Mouse (Mus musculus) G1E (cell line): ENCODE measurements around the gene Map7. TPM values are rescaled to one million over a fixed set of nuclear protein-coding genes. Genes with fewer than 3 reads are reported as not detected.

Experiments used
- ATAC-seq: 2 replicates; pipeline ENCODE4 v1.8.0; 2016; ENCODE audit warnings: mild to moderate bottlenecking; ENCODE audit not compliant: insufficient number of reproducible peaks, poor library complexity, low FRiP score, severe bottlenecking; ENCODE audit errors: extremely low read depth
- DNase-seq: peaks from one replicate; pipeline ENCODE4 v3.0.0; 2012; ENCODE audit warnings: low spot score
- H3K27me3 ChIP-seq: 2 replicates; pipeline ENCODE4 v1.6.1; 2012; ENCODE audit warnings: mild to moderate bottlenecking, low read length, inconsistent platforms; ENCODE audit not compliant: insufficient read depth
- H3K36me3 ChIP-seq: replicated peaks from 2 replicates; pipeline ENCODE3; 2012; ENCODE audit warnings: mild to moderate bottlenecking, inconsistent platforms
- H3K4me1 ChIP-seq: 2 replicates; pipeline ENCODE4 v1.6.1; 2012; ENCODE audit warnings: low read depth, low read length, inconsistent platforms, mixed read lengths; ENCODE audit not compliant: insufficient read depth
- H3K4me3 ChIP-seq: 2 replicates; pipeline ENCODE4 v1.5.1; 2012; ENCODE audit warnings: low read depth, mild to moderate bottlenecking, inconsistent platforms, low read length, moderate library complexity, mixed read lengths
- H3K9me3 ChIP-seq: replicated peaks from 2 replicates; pipeline ENCODE4 v1.6.1; 2012; ENCODE audit warnings: inconsistent platforms
- CTCF ChIP-seq: IDR thresholded peaks from 2 replicates; pipeline ENCODE4 v1.5.1; 2012; ENCODE audit warnings: low read depth, low read length, inconsistent platforms, mixed read lengths
- GATA1 ChIP-seq: IDR thresholded peaks from 2 replicates; pipeline ENCODE4 v1.6.1; 2012; ENCODE audit warnings: borderline replicate concordance, low read length, inconsistent platforms, mixed read lengths
- GATA2 ChIP-seq: IDR thresholded peaks from 2 replicates; pipeline ENCODE4 v1.6.1; 2012; ENCODE audit warnings: low read depth, low read length, inconsistent platforms, borderline replicate concordance
- POLR2AphosphoS5 ChIP-seq: IDR thresholded peaks from 2 replicates; pipeline ENCODE4 v1.6.1; 2012; ENCODE audit warnings: low read depth, low read length, inconsistent platforms; ENCODE audit not compliant: insufficient replicate concordance
- TAL1 ChIP-seq: conservative IDR thresholded peaks from 2 replicates; pipeline ENCODE4 v1.6.1; 2012; ENCODE audit warnings: low read depth, low read length, inconsistent platforms, mixed read lengths
- polyA plus RNA-seq: library from polyadenylated mRNA; stranded (reverse); fragments of >175 nt; gene quantifications from 2 replicates; pipeline ENCODE4 v1.2.3, GENCODE M21; 2012
- total RNA-seq, 2 experiments: library from RNA; stranded (forward) in 1 of 2; stranded (reverse) in 1 of 2; fragments of 200-1000 nt in 1 of 2; fragments of >200 nt in 1 of 2; fragmentation: Nextera tagmentation in 1 of 2; gene quantifications; 2 replicates each; pipeline ENCODE4 v1.2.3; 2014 to 2017

Gene Map7
- total RNA-seq (2014; fragmentation: Nextera tagmentation) (not detected in 2 replicates), total RNA-seq (2017) (2.3 and 2.6 TPM in 2 replicates), polyA plus RNA-seq (2.5 and 2.8 TPM in 2 replicates)

GRCm38 (mm10) chr10:20148130-20148772 is at the start of gene Map7:
Gene Map7, plus strand, starts transcription at chr10:20148471.
- Histone ChIP-seq H3K27me3 (peaks cover 8% of the 10 kb centered on the region; the same call in 1 of the 2 replicates), H3K9me3 (peaks cover 12% of the 10 kb centered on the region), H3K4me1 (peaks cover 15% of the 10 kb centered on the region), H3K36me3 (peaks cover 4% of the 10 kb centered on the region), H3K4me3 (peak within 1 kb of the TSS; percentile 73)
- no peak for TF ChIP-seq GATA1
- TF ChIP-seq TAL1 = no peak
- TF ChIP-seq CTCF = no peak
- no peak for TF ChIP-seq GATA2
- TF ChIP-seq POLR2AphosphoS5 = no peak
- DNase-seq (no peak), ATAC-seq (no peak)

GRCm38 (mm10) chr10:20101456-20101855 is 46.8 kb upstream of the Map7 start:
- peaks cover 32% of the 10 kb centered on the region for H3K4me1 ChIP-seq
- H3K4me3 ChIP-seq = no peak overlapping the region
- H3K36me3 ChIP-seq = no peaks in the 10 kb centered on the region
- ATAC-seq = no peak
- no peaks in the 10 kb centered on the region for H3K9me3 ChIP-seq
- no peaks in the 10 kb centered on the region; the same call in 1 of the 2 replicates for H3K27me3 ChIP-seq
- DNase-seq = no peak
- TF ChIP-seq GATA1 (no peak), CTCF (no peak), TAL1 (no peak)

- no peaks in the 10 kb centered on the region for H3K36me3 ChIP-seq
- DNase-seq (peak; percentile 59), ATAC-seq (peak; percentile 83)
- no peak overlapping the region for H3K4me3 ChIP-seq
- H3K27me3 ChIP-seq = no peaks in the 10 kb centered on the region; the same call in 1 of the 2 replicates
- TF ChIP-seq TAL1 (no peak), POLR2AphosphoS5 (no peak), GATA2 (no peak), CTCF (no peak), GATA1 (no peak)
- H3K4me1 ChIP-seq = peaks cover 50% of the 10 kb centered on the region
- no peaks in the 10 kb centered on the region for H3K9me3 ChIP-seq
Measured at GRCm38 (mm10) chr10:20104271-20104931, 43.9 kb upstream of the Map7 start.

- no peaks in the 10 kb centered on the region for H3K27me3 ChIP-seq
- TF ChIP-seq GATA1 (no peak), GATA2 (no peak), TAL1 (no peak)
- H3K36me3 ChIP-seq = no peaks in the 10 kb centered on the region
- no peak for ATAC-seq
- peaks cover 57% of the 10 kb centered on the region for H3K4me1 ChIP-seq
- no peaks in the 10 kb centered on the region for H3K9me3 ChIP-seq
- no peak overlapping the region for H3K4me3 ChIP-seq
- DNase-seq = no peak
Measured at GRCm38 (mm10) chr10:20105575-20105974, 42.7 kb upstream of the Map7 start.

- ATAC-seq = no peak
- no peaks in the 10 kb centered on the region for H3K9me3 ChIP-seq
- H3K27me3 ChIP-seq = no peaks in the 10 kb centered on the region
- no peak for DNase-seq
- no peak for TF ChIP-seq POLR2AphosphoS5
- no peak for TF ChIP-seq TAL1
- no peak for TF ChIP-seq GATA1
- TF ChIP-seq GATA2 = no peak
- TF ChIP-seq CTCF = no peak
- peaks cover 70% of the 10 kb centered on the region for H3K4me1 ChIP-seq
- no peaks in the 10 kb centered on the region for H3K36me3 ChIP-seq
- no peak overlapping the region for H3K4me3 ChIP-seq
Measured at GRCm38 (mm10) chr10:20107031-20107430, 41.2 kb upstream of the Map7 start.

GRCm38 (mm10) chr10:20111508-20111907 is 36.8 kb upstream of the Map7 start:
- Histone ChIP-seq H3K4me3 (no peak overlapping the region; the same call in 1 of the 2 replicates), H3K9me3 (no peaks in the 10 kb centered on the region), H3K36me3 (no peaks in the 10 kb centered on the region), H3K27me3 (no peaks in the 10 kb centered on the region), H3K4me1 (peaks cover 56% of the 10 kb centered on the region)
- DNase-seq (no peak), ATAC-seq (no peak)
- no peak for TF ChIP-seq CTCF
- TF ChIP-seq POLR2AphosphoS5 = no peak
- TF ChIP-seq TAL1 = no peak; the same call in 1 of the 2 replicates
- no peak for TF ChIP-seq GATA1
- no peak for TF ChIP-seq GATA2
